Mouse (Mus musculus) cortical plate, adult 2 months (tissue): ENCODE measurements around the gene Rpl37.

Source experiments
- CTCF ChIP-seq: fragments of 200-500 bp; IDR thresholded peaks from 2 replicates; pipeline ENCODE4 v1.5.1; 2011; ENCODE audit warnings: mild to moderate bottlenecking, control low read depth, low read length; ENCODE audit not compliant: insufficient read depth; ENCODE audit errors: extremely low read depth
- POLR2A ChIP-seq: fragments of 200-500 bp; IDR thresholded peaks from 2 replicates; pipeline ENCODE4 v1.6.1; 2011; ENCODE audit warnings: mild to moderate bottlenecking, low read length, control low read depth; ENCODE audit not compliant: insufficient read depth; ENCODE audit errors: extremely low read depth

DNA sequence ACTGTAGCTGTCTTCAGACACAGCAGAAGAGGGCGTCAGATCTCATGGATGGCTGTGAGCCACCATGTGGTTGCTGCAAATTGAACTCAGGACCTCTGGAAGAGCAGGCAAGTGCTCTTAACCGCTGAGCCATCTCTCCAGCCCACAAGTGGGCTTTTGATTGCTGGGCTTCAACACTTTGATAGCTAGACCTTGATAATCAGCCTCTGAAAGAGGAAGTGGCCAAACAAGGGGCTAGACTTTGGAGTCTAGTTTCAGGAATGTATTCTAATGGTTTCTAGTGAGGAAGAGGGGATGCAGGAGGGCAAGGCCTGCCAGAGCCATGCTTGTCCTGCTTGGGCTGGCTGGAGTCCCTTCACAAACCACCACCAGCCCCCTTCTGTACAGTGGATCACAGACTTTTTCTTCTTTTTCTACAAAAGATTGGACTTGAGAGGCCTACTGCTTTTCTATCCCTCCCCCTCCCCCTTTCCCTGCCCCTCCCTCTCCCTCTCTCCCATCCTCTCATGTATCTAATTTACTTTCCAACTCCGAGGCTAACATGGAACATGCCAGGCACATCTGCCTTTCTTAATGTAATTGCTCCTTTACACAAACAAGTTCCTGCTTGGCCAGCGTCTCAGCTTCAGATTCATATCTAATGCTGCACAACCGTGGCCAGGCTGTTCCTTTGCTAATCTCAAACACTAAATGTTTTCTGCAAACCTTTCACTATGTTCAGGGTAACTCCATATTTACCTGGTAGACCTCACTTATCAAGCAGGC is 11.9 kb downstream of the Rpl37 start:
- TF ChIP-seq CTCF (no peak), POLR2A (no peak)
